Mouse (Mus musculus): ENCODE data around the gene Pgam2. TPM values are rescaled to one million over a fixed set of nuclear protein-coding genes. Genes with fewer than 3 reads are reported as not detected.

Pgam2 gene
- polyA plus RNA-seq, 1 experiment from 2014 or later, result 22.7 TPM

Other genes with a start within 250 kb of the Pgam2 start
- not detected in 2 replicates for gene Ankrd36, start 234.0 kb downstream of the Pgam2 start, polyA plus RNA-seq (2015; fragmentation: Nextera tagmentation; extraction: Ambion mirVana)
- gene Mrps24, start 88.1 kb downstream of the Pgam2 start, polyA plus RNA-seq (2015; fragmentation: Nextera tagmentation; extraction: Ambion mirVana), result 192 and 202 TPM in 2 replicates
- gene Urgcp, start 41.4 kb downstream of the Pgam2 start, polyA plus RNA-seq (2015; fragmentation: Nextera tagmentation; extraction: Ambion mirVana), result 22.3 and 23.3 TPM in 2 replicates
- gene Dbnl, start 15.2 kb downstream of the Pgam2 start, polyA plus RNA-seq (2015; fragmentation: Nextera tagmentation; extraction: Ambion mirVana), result 112 and 116 TPM in 2 replicates
- gene Polm, start 34.3 kb upstream of the Pgam2 start, polyA plus RNA-seq (2015; fragmentation: Nextera tagmentation; extraction: Ambion mirVana), result 9.2 and 9.9 TPM in 2 replicates
- 39.0 and 52.1 TPM in 2 replicates for gene Aebp1, start 58.2 kb upstream of the Pgam2 start, polyA plus RNA-seq (2015; fragmentation: Nextera tagmentation; extraction: Ambion mirVana)
- 133 and 141 TPM in 2 replicates for gene Pold2, start 74.6 kb upstream of the Pgam2 start, polyA plus RNA-seq (2015; fragmentation: Nextera tagmentation; extraction: Ambion mirVana)
- 3.9 and 5.8 TPM in 2 replicates for gene Myl7, start 95.0 kb upstream of the Pgam2 start, polyA plus RNA-seq (2015; fragmentation: Nextera tagmentation; extraction: Ambion mirVana)
- gene Gck, start 146.3 kb upstream of the Pgam2 start, polyA plus RNA-seq (2015; fragmentation: Nextera tagmentation; extraction: Ambion mirVana), result 1.3 and 2.0 TPM in 2 replicates
- gene Ykt6, start 152.0 kb upstream of the Pgam2 start, polyA plus RNA-seq (2015; fragmentation: Nextera tagmentation; extraction: Ambion mirVana), result 52.9 and 57.3 TPM in 2 replicates